Mouse (Mus musculus) embryonic facial prominence, embryonic 12.5 days (tissue): ENCODE measurements at regions not wholly inside any gene's neighbourhood (a gene's known extent, or its start where the extent isn't known, plus 50 kb on each side); places are given as distances from the start of the nearest gene placed in this dataset.

Experiments used
- ATAC-seq: fragments of 200-750 bp; cut with Nextera tagmentation; 2 replicates; pipeline ENCODE4 v1.8.0; 2017; ENCODE audit not compliant: insufficient number of reproducible peaks, insufficient read depth, low FRiP score, low TSS enrichment
- H3K27ac ChIP-seq: fragments of 300-500 bp; sonication (generic); 2 replicates; pipeline ENCODE4 v1.5.1; 2016; ENCODE audit warnings: mild to moderate bottlenecking
- H3K27me3 ChIP-seq: fragments of 300-500 bp; sonication (generic); 2 replicates; pipeline ENCODE4 v1.6.1; 2016; ENCODE audit warnings: mild to moderate bottlenecking, moderate library complexity
- H3K36me3 ChIP-seq: fragments of 300-500 bp; sonication (generic); 2 replicates; pipeline ENCODE4 v1.6.1; 2016; ENCODE audit warnings: mild to moderate bottlenecking
- H3K4me1 ChIP-seq: fragments of 300-500 bp; sonication (generic); 2 replicates; pipeline ENCODE4 v1.6.1; 2016
- H3K4me2 ChIP-seq: fragments of 300-500 bp; sonication (generic); replicated peaks from 2 replicates; pipeline ENCODE4 v1.6.1; 2016; ENCODE audit warnings: mild to moderate bottlenecking, moderate library complexity
- H3K4me3 ChIP-seq: fragments of 300-500 bp; sonication (generic); 2 replicates; pipeline ENCODE4 v1.5.1; 2016; ENCODE audit warnings: mild to moderate bottlenecking
- H3K9ac ChIP-seq: fragments of 300-500 bp; sonication (generic); 2 replicates; pipeline ENCODE4 v1.6.1; 2016; ENCODE audit warnings: mild to moderate bottlenecking, moderate library complexity
- H3K9me3 ChIP-seq: fragments of 300-500 bp; sonication (generic); 2 replicates; pipeline ENCODE4 v1.6.1; 2016; ENCODE audit warnings: mild to moderate bottlenecking, moderate library complexity
- WGBS: fragments of 180-500 bp; shearing (Covaris S2); methylation state at CpG from one replicate; pipeline ENCODE4 v1.1.7; 2016; 5-methylcytosine and 5-hydroxymethylcytosine counted together

GRCm38 (mm10) chr9:16994169-16994568 is 493.1 kb upstream of the Fat3 start:
- H3K9ac ChIP-seq: no peak overlapping the region
- H3K4me2 ChIP-seq: no peak overlapping the region
- H3K4me1 ChIP-seq: no peaks in the 10 kb centered on the region
- no peaks in the 10 kb centered on the region for H3K36me3 ChIP-seq
- no peaks in the 10 kb centered on the region for H3K27me3 ChIP-seq
- WGBS: 34% methylated on average over 2 of the region's 2 CpGs
- H3K9me3 ChIP-seq: no peaks in the 10 kb centered on the region
- no peak overlapping the region for H3K27ac ChIP-seq
- ATAC-seq: no peak
- no peak overlapping the region for H3K4me3 ChIP-seq

GRCm38 (mm10) chr9:16988114-16988513 is 487.0 kb upstream of the Fat3 start:
- no peak overlapping the region for H3K9ac ChIP-seq
- H3K4me3 ChIP-seq: no peak overlapping the region
- H3K27ac ChIP-seq: no peak overlapping the region
- H3K9me3 ChIP-seq: no peaks in the 10 kb centered on the region
- H3K36me3 ChIP-seq: no peaks in the 10 kb centered on the region
- H3K27me3 ChIP-seq: no peaks in the 10 kb centered on the region
- ATAC-seq: peak; percentile 83
- peaks cover 5% of the 10 kb centered on the region; the same call in 1 of the 2 replicates for H3K4me1 ChIP-seq
- H3K4me2 ChIP-seq: no peak overlapping the region
- 36% methylated on average over 3 of the region's 3 CpGs for WGBS

GRCm38 (mm10) chr9:16977321-16977720 is 476.2 kb upstream of the Fat3 start:
- H3K4me1 ChIP-seq: no peaks in the 10 kb centered on the region
- no peak overlapping the region for H3K4me2 ChIP-seq
- H3K27ac ChIP-seq: no peak overlapping the region
- 90% methylated on average over 5 of the region's 5 CpGs for WGBS
- no peaks in the 10 kb centered on the region for H3K27me3 ChIP-seq
- no peak for ATAC-seq
- H3K4me3 ChIP-seq: no peak overlapping the region
- no peaks in the 10 kb centered on the region for H3K9me3 ChIP-seq
- H3K36me3 ChIP-seq: no peaks in the 10 kb centered on the region
- H3K9ac ChIP-seq: no peak overlapping the region

GRCm38 (mm10) chr9:16970373-16970772 is 469.3 kb upstream of the Fat3 start:
- no peak for ATAC-seq
- Histone ChIP-seq H3K9ac (no peak overlapping the region), H3K27ac (no peak overlapping the region), H3K4me1 (no peaks in the 10 kb centered on the region), H3K4me3 (no peak overlapping the region), H3K9me3 (no peaks in the 10 kb centered on the region), H3K27me3 (no peaks in the 10 kb centered on the region), H3K36me3 (no peaks in the 10 kb centered on the region), H3K4me2 (no peak overlapping the region)
- 42% methylated on average over 4 of the region's 4 CpGs for WGBS

- Histone ChIP-seq H3K4me2 (no peak overlapping the region), H3K27me3 (no peaks in the 10 kb centered on the region), H3K9me3 (no peaks in the 10 kb centered on the region), H3K27ac (no peak overlapping the region), H3K4me3 (no peak overlapping the region), H3K9ac (no peak overlapping the region), H3K36me3 (no peaks in the 10 kb centered on the region), H3K4me1 (no peaks in the 10 kb centered on the region)
- 55% methylated on average over 1 of the region's 1 CpGs for WGBS
- ATAC-seq: no peak
These were observed 432.5 kb upstream of the Fat3 start for GRCm38 (mm10) chr9:16933602-16934001.

- H3K9ac ChIP-seq: no peak overlapping the region
- H3K4me3 ChIP-seq: no peak overlapping the region
- WGBS: 85% methylated on average over 3 of the region's 3 CpGs
- H3K4me1 ChIP-seq: no peaks in the 10 kb centered on the region
- no peak overlapping the region for H3K27ac ChIP-seq
- no peaks in the 10 kb centered on the region for H3K9me3 ChIP-seq
- no peak overlapping the region for H3K4me2 ChIP-seq
- ATAC-seq: no peak
- H3K36me3 ChIP-seq: no peaks in the 10 kb centered on the region
- no peaks in the 10 kb centered on the region for H3K27me3 ChIP-seq
These were observed 430.5 kb upstream of the Fat3 start for GRCm38 (mm10) chr9:16931586-16931985.

- Histone ChIP-seq H3K27ac (no peak overlapping the region), H3K27me3 (no peaks in the 10 kb centered on the region), H3K9ac (no peak overlapping the region), H3K9me3 (no peaks in the 10 kb centered on the region), H3K4me2 (no peak overlapping the region), H3K4me3 (no peak overlapping the region), H3K4me1 (no peaks in the 10 kb centered on the region), H3K36me3 (no peaks in the 10 kb centered on the region)
- WGBS: 87% methylated on average over 4 of the region's 4 CpGs
- ATAC-seq: no peak
These were observed 425.4 kb upstream of the Fat3 start for GRCm38 (mm10) chr9:16926315-16926984.

GRCm38 (mm10) chr9:16925279-16925678 is 424.2 kb upstream of the Fat3 start:
- ATAC-seq: no peak
- H3K9me3 ChIP-seq: no peaks in the 10 kb centered on the region

GRCm38 (mm10) chr9:16906155-16906554 is 405.1 kb upstream of the Fat3 start:
- no peaks in the 10 kb centered on the region for H3K27me3 ChIP-seq
- no peak for ATAC-seq
- no peaks in the 10 kb centered on the region for H3K9me3 ChIP-seq
- no peak overlapping the region for H3K9ac ChIP-seq
- H3K36me3 ChIP-seq: no peaks in the 10 kb centered on the region
- no peak overlapping the region for H3K4me3 ChIP-seq
- no peak overlapping the region for H3K4me2 ChIP-seq
- H3K27ac ChIP-seq: no peak overlapping the region
- H3K4me1 ChIP-seq: no peaks in the 10 kb centered on the region

More at GRCm38 (mm10) chr9:16925279-16925678, 424.2 kb upstream of the Fat3 start:
- H3K27ac ChIP-seq: no peak overlapping the region
- H3K4me2 ChIP-seq: no peak overlapping the region
- WGBS: 72% methylated on average over 2 of the region's 2 CpGs
- H3K4me3 ChIP-seq: no peak overlapping the region
- no peak overlapping the region for H3K9ac ChIP-seq
- H3K4me1 ChIP-seq: no peaks in the 10 kb centered on the region
- no peaks in the 10 kb centered on the region for H3K36me3 ChIP-seq
- no peaks in the 10 kb centered on the region for H3K27me3 ChIP-seq

- Histone ChIP-seq H3K27ac (no peak overlapping the region), H3K4me2 (no peak overlapping the region), H3K4me1 (no peaks in the 10 kb centered on the region), H3K9me3 (no peaks in the 10 kb centered on the region), H3K4me3 (no peak overlapping the region), H3K9ac (no peak overlapping the region), H3K27me3 (no peaks in the 10 kb centered on the region), H3K36me3 (no peaks in the 10 kb centered on the region)
- WGBS: 80% methylated on average over 2 of the region's 2 CpGs
- ATAC-seq: no peak
These were observed 398.0 kb upstream of the Fat3 start for GRCm38 (mm10) chr9:16899060-16899459.

GRCm38 (mm10) chr9:16852458-16853026 is 351.5 kb upstream of the Fat3 start:
- Histone ChIP-seq H3K9ac (no peak overlapping the region), H3K4me3 (no peak overlapping the region), H3K27me3 (no peaks in the 10 kb centered on the region), H3K4me2 (no peak overlapping the region), H3K27ac (no peak overlapping the region), H3K36me3 (no peaks in the 10 kb centered on the region), H3K4me1 (no peaks in the 10 kb centered on the region), H3K9me3 (no peaks in the 10 kb centered on the region)
- WGBS: 80% methylated on average over 10 of the region's 10 CpGs
- no peak for ATAC-seq

- no peak overlapping the region for H3K4me3 ChIP-seq
- H3K27me3 ChIP-seq: no peaks in the 10 kb centered on the region
- no peak for ATAC-seq
- no peak overlapping the region for H3K4me2 ChIP-seq
- no peaks in the 10 kb centered on the region for H3K9me3 ChIP-seq
- no peaks in the 10 kb centered on the region for H3K36me3 ChIP-seq
- no peak overlapping the region for H3K9ac ChIP-seq
- WGBS: 72% methylated on average over 2 of the region's 2 CpGs
- H3K4me1 ChIP-seq: no peaks in the 10 kb centered on the region
- H3K27ac ChIP-seq: no peak overlapping the region
These were observed 307.4 kb upstream of the Fat3 start for GRCm38 (mm10) chr9:16808494-16808893.
